Mouse (Mus musculus) kidney, embryonic 15.5 days (tissue): ENCODE measurements at regions not wholly inside any gene's neighbourhood (a gene's known extent, or its start where the extent isn't known, plus 50 kb on each side); places are given as distances from the start of the nearest gene placed in this dataset.
A peak's percentile ranks its signal among the peaks of the same experiment; 100 is the strongest.

Experiments used
- ATAC-seq: fragments of 200-750 bp; cut with Nextera tagmentation; replicated peaks from 2 replicates; pipeline ENCODE4 v1.8.0; 2017; ENCODE audit warnings: moderate TSS enrichment; ENCODE audit not compliant: low FRiP score
- H3K27ac ChIP-seq: fragments of 300-500 bp; sonication (generic); 2 replicates; pipeline ENCODE4 v1.5.1; 2015; ENCODE audit warnings: mild to moderate bottlenecking, inconsistent platforms
- H3K27me3 ChIP-seq: fragments of 300-500 bp; sonication (generic); 2 replicates; pipeline ENCODE4 v1.6.1; 2015; ENCODE audit warnings: inconsistent platforms
- H3K36me3 ChIP-seq: fragments of 300-500 bp; sonication (generic); 2 replicates; pipeline ENCODE4 v1.6.1; 2015; ENCODE audit warnings: inconsistent platforms
- H3K4me1 ChIP-seq: fragments of 300-500 bp; sonication (generic); 2 replicates; pipeline ENCODE4 v1.6.1; 2015; ENCODE audit warnings: inconsistent platforms
- H3K4me2 ChIP-seq: fragments of 300-500 bp; sonication (generic); 2 replicates; pipeline ENCODE4 v1.6.1; 2015; ENCODE audit warnings: moderate library complexity, mild to moderate bottlenecking, inconsistent platforms
- H3K4me3 ChIP-seq: fragments of 300-500 bp; sonication (generic); replicated peaks from 2 replicates; pipeline ENCODE4 v1.5.1; 2015; ENCODE audit warnings: mild to moderate bottlenecking, inconsistent platforms
- H3K9ac ChIP-seq: fragments of 300-500 bp; sonication (generic); 2 replicates; pipeline ENCODE4 v1.6.1; 2015; ENCODE audit warnings: mild to moderate bottlenecking, inconsistent platforms
- H3K9me3 ChIP-seq: fragments of 300-500 bp; sonication (generic); replicated peaks from 2 replicates; pipeline ENCODE4 v1.6.1; 2016; ENCODE audit warnings: inconsistent platforms
- WGBS: fragments of 180-500 bp; shearing (Covaris S2); methylation state at CpG from one replicate; pipeline ENCODE4 v1.1.7; 2015; ENCODE audit warnings: mixed read lengths; 5-methylcytosine and 5-hydroxymethylcytosine counted together

GRCm38 (mm10) chr15:59744411-59744931 lies 271.9 kb downstream of the 4933412E24Rik start:
- ATAC-seq: no peak
- H3K9me3 ChIP-seq: no peaks in the 10 kb centered on the region
- no peak overlapping the region for H3K27ac ChIP-seq
- H3K36me3 ChIP-seq: no peaks in the 10 kb centered on the region
- no peak overlapping the region for H3K9ac ChIP-seq
- H3K27me3 ChIP-seq: no peaks in the 10 kb centered on the region
- no peak overlapping the region for H3K4me3 ChIP-seq
- no peak overlapping the region for H3K4me2 ChIP-seq
- 79% methylated on average over 5 of the region's 5 CpGs for WGBS
- H3K4me1 ChIP-seq: peaks cover 10% of the 10 kb centered on the region; the same call in 1 of the 2 replicates

- Histone ChIP-seq H3K27ac (no peak overlapping the region), H3K4me1 (0 out of 2 replicates have a peak, but pooled peaks cover 3% of the 10 kb centered on the region), H3K36me3 (no peaks in the 10 kb centered on the region), H3K27me3 (no peaks in the 10 kb centered on the region), H3K4me2 (no peak overlapping the region), H3K9ac (no peak overlapping the region), H3K4me3 (no peak overlapping the region), H3K9me3 (no peaks in the 10 kb centered on the region)
- ATAC-seq: no peak
- WGBS: 85% methylated on average over 5 of the region's 5 CpGs
Measured at GRCm38 (mm10) chr15:59739197-59739596, 277.2 kb downstream of the 4933412E24Rik start.

- 84% methylated on average over 4 of the region's 4 CpGs for WGBS
- ATAC-seq: no peak
- no peaks in the 10 kb centered on the region for H3K36me3 ChIP-seq
Measured at GRCm38 (mm10) chr15:59737247-59737646, 279.2 kb downstream of the 4933412E24Rik start.

GRCm38 (mm10) chr15:59734376-59734775 lies 282.0 kb downstream of the 4933412E24Rik start:
- no peaks in the 10 kb centered on the region for H3K9me3 ChIP-seq
- ATAC-seq: no peak
- WGBS: 78% methylated on average over 1 of the region's 1 CpGs

More at GRCm38 (mm10) chr15:59737247-59737646, 279.2 kb downstream of the 4933412E24Rik start:
- Histone ChIP-seq H3K9me3 (no peaks in the 10 kb centered on the region), H3K4me3 (no peak overlapping the region), H3K4me1 (0 out of 2 replicates have a peak, but pooled peaks cover 3% of the 10 kb centered on the region), H3K27me3 (no peaks in the 10 kb centered on the region), H3K9ac (no peak overlapping the region), H3K4me2 (no peak overlapping the region), H3K27ac (no peak overlapping the region)

GRCm38 (mm10) chr15:59733932-59734331 lies 282.5 kb downstream of the 4933412E24Rik start:
- no peak for ATAC-seq
- no peak overlapping the region for H3K4me3 ChIP-seq
- no peaks in the 10 kb centered on the region for H3K36me3 ChIP-seq
- H3K4me2 ChIP-seq: no peak overlapping the region
- no peaks in the 10 kb centered on the region for H3K4me1 ChIP-seq
- H3K27ac ChIP-seq: no peak overlapping the region
- H3K9ac ChIP-seq: no peak overlapping the region
- WGBS: 93% methylated on average over 3 of the region's 3 CpGs
- no peaks in the 10 kb centered on the region for H3K27me3 ChIP-seq
- no peaks in the 10 kb centered on the region for H3K9me3 ChIP-seq

More at GRCm38 (mm10) chr15:59734376-59734775, 282.0 kb downstream of the 4933412E24Rik start:
- Histone ChIP-seq H3K4me3 (no peak overlapping the region), H3K36me3 (no peaks in the 10 kb centered on the region), H3K4me1 (no peaks in the 10 kb centered on the region), H3K27ac (no peak overlapping the region), H3K27me3 (no peaks in the 10 kb centered on the region), H3K4me2 (no peak overlapping the region), H3K9ac (no peak overlapping the region)

- Histone ChIP-seq H3K9me3 (no peaks in the 10 kb centered on the region), H3K9ac (no peak overlapping the region), H3K27ac (no peak overlapping the region), H3K4me2 (no peak overlapping the region), H3K36me3 (no peaks in the 10 kb centered on the region), H3K4me3 (no peak overlapping the region), H3K27me3 (no peaks in the 10 kb centered on the region), H3K4me1 (peaks cover 5% of the 10 kb centered on the region; the same call in 1 of the 2 replicates)
- WGBS: 71% methylated on average over 12 of the region's 12 CpGs
- no peak for ATAC-seq
Measured at GRCm38 (mm10) chr15:59733031-59733810, 283.2 kb downstream of the 4933412E24Rik start.

GRCm38 (mm10) chr15:59731129-59731528 lies 285.3 kb downstream of the 4933412E24Rik start:
- Histone ChIP-seq H3K9ac (no peak overlapping the region), H3K36me3 (no peaks in the 10 kb centered on the region), H3K9me3 (no peaks in the 10 kb centered on the region), H3K4me3 (no peak overlapping the region), H3K27me3 (no peaks in the 10 kb centered on the region), H3K4me1 (peaks cover 9% of the 10 kb centered on the region; the same call in 1 of the 2 replicates), H3K27ac (no peak overlapping the region), H3K4me2 (no peak overlapping the region)
- ATAC-seq: no peak
- 77% methylated on average over 8 of the region's 8 CpGs for WGBS

GRCm38 (mm10) chr15:59728817-59729560 lies 287.4 kb downstream of the 4933412E24Rik start:
- H3K27ac ChIP-seq: peak overlapping the region; percentile 71
- ATAC-seq: no peak
- 69% methylated on average over 11 of the region's 11 CpGs for WGBS
- H3K9ac ChIP-seq: no peak overlapping the region
- H3K4me1 ChIP-seq: peaks cover 9% of the 10 kb centered on the region; the same call in 1 of the 2 replicates
- H3K36me3 ChIP-seq: no peaks in the 10 kb centered on the region
- H3K4me2 ChIP-seq: no peak overlapping the region
- no peak overlapping the region for H3K4me3 ChIP-seq
- H3K27me3 ChIP-seq: no peaks in the 10 kb centered on the region
- no peaks in the 10 kb centered on the region for H3K9me3 ChIP-seq

- no peaks in the 10 kb centered on the region for H3K36me3 ChIP-seq
- no peak overlapping the region for H3K9ac ChIP-seq
- H3K9me3 ChIP-seq: no peaks in the 10 kb centered on the region
- H3K27ac ChIP-seq: peak overlapping the region; percentile 45; the same call in 1 of the 2 replicates
- WGBS: 58% methylated on average over 8 of the region's 8 CpGs
- H3K27me3 ChIP-seq: no peaks in the 10 kb centered on the region
- no peak overlapping the region for H3K4me3 ChIP-seq
- no peak overlapping the region for H3K4me2 ChIP-seq
- peak; percentile 62; the same call in 1 of the 2 replicates for ATAC-seq
- peaks cover 9% of the 10 kb centered on the region; the same call in 1 of the 2 replicates for H3K4me1 ChIP-seq
Measured at GRCm38 (mm10) chr15:59728131-59728601, 288.2 kb downstream of the 4933412E24Rik start.

- WGBS: 83% methylated on average over 4 of the region's 4 CpGs
- Histone ChIP-seq H3K9ac (no peak overlapping the region), H3K4me2 (no peak overlapping the region), H3K27me3 (no peaks in the 10 kb centered on the region), H3K36me3 (no peaks in the 10 kb centered on the region), H3K4me1 (peaks cover 9% of the 10 kb centered on the region; the same call in 1 of the 2 replicates), H3K27ac (no peak overlapping the region), H3K9me3 (no peaks in the 10 kb centered on the region), H3K4me3 (no peak overlapping the region)
- no peak for ATAC-seq
Measured at GRCm38 (mm10) chr15:59725881-59726280, 290.5 kb downstream of the 4933412E24Rik start.

- Histone ChIP-seq H3K27me3 (no peaks in the 10 kb centered on the region), H3K9me3 (no peaks in the 10 kb centered on the region), H3K27ac (no peak overlapping the region), H3K4me2 (no peak overlapping the region), H3K4me1 (peaks cover under 1% of the 10 kb centered on the region; the same call in 1 of the 2 replicates), H3K9ac (no peak overlapping the region), H3K36me3 (no peaks in the 10 kb centered on the region), H3K4me3 (no peak overlapping the region)
- ATAC-seq: no peak
- 84% methylated on average over 2 of the region's 2 CpGs for WGBS
Measured at GRCm38 (mm10) chr15:59722661-59723413, 293.6 kb downstream of the 4933412E24Rik start.
